Mouse (Mus musculus): ENCODE data around the gene Cenpp. TPM values are rescaled to one million over a fixed set of nuclear protein-coding genes. Genes with fewer than 3 reads are reported as not detected.
"Not testable (repeated sequence)": the region's sequence is repeated elsewhere in the genome, so short reads cannot be mapped to it uniquely, and the experiment has no call there.

Gene Cenpp
- polyA plus RNA-seq, 1 experiment from 2014 or later, result 41.2 TPM

DNA sequence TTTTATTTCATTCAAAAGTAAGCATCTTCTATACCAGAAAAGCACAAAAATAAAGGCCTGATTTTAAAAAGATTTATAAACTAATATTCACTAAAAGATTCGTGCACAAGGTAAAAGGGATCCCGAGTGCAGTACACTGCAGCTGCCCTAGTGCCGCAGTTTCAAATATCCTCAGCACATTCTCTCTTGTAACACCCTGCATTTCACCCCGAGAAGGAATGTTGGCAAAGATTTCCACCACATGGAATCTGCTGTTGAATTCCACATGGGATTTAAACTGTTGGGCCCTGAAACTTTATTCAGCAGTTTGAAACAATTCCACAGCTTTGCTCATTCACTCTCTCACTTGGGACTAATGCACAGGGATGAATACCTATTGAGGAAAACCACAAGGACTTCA, 44.9 kb downstream of the Cenpp start, which contains the start of gene Ogn:
TSS of gene Ogn (plus strand) at position 333 of the 400 bp plus-strand sequence.
- DNase-seq (ENCODE audit: low spot score), result no peak

DNA sequence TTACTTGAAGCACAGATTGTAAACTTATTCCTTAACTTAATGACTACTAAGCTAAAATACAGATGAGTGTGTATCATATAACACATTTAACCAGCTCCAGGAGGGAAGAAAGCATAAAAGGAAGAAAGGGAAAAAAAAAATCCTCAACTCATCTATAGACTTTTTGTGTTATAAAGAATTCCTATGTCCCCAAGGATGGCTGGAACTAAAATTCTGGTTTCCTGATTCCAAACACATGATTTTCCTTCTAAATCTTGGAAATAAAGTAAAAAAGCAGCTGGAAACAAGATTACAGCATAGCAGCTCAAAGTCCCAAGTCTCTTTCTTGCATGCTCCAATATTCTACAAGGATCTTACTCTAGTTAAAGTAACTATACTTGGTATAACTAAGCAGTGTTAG, 49.0 kb downstream of the Cenpp start:
- DNase-seq (ENCODE audit: low spot score), result no peak

DNA sequence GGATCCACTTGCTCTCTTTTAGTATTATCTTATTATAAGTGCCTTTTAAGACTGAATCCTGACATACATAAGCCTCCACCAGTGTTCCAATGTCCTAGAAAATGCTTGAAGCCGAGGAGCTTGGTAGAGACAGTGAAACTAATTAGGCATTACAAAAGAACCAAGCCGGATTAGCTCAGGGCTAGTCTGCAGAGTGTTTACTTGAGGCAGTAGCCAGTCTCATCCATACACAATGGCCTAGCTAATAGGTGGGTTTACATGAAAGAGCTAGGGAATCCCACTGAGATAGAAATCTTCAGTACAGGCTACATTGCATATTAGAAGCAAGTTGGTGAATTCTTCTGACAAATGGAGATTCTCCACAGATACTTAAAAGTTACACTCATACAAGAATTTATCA, 50.0 kb downstream of the Cenpp start:
- not testable (repeated sequence) for DNase-seq (ENCODE audit: low spot score)

DNA sequence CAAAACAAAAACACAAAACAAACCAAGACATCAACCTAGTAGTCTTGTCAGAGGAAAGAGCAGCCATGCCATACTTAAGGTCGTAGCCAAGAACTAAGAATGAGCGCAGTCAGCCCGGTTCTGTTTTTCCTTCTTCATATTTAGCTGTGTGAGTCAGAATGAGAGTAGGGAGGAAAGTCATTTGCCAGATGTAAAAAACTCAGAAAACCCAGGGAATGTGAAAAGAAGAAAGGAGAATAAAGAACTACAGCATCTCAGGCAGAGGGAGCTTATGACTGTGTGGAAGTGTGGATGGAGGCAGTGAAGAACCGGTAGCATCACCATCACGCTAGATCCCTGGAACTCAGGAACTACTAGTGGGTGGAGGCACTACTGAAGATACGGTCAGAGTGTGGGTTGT, 66.5 kb downstream of the Cenpp start:
- DNase-seq (ENCODE audit: low spot score), result no peak

DNA sequence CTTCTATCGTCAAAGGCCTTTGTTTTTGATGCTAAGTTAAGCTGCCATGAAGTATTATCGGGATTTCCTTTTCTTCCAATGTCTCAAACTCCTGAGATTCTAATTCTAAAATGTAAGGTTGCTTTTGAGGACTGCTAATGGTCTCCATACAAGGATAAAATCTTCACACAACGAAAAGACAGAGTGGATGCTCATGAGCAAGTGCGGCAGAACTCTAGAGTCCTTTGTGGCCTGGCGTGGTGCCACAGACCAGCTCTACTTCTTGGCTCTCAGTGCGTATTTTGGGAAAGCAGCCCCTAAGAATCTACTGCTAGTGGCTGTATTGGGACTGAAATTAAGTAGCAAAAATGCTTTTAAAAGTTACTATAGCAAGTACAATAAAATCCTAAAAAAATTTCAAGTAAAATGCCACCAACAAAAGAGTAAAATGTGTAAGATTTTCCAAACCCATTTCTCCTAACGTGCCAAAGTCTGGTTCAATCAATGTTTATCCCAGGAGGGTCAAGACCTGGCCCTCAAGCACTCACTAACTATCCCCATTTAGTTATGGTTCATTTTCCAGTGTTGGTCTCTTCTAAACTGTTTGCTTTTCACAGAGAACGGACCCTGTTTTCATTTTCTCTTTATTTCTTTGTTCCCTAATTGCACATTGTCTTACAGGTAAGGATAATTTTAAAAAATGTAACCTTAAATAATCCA, 68.1 kb downstream of the Cenpp start:
- DNase-seq (ENCODE audit: low spot score), result no peak

DNA sequence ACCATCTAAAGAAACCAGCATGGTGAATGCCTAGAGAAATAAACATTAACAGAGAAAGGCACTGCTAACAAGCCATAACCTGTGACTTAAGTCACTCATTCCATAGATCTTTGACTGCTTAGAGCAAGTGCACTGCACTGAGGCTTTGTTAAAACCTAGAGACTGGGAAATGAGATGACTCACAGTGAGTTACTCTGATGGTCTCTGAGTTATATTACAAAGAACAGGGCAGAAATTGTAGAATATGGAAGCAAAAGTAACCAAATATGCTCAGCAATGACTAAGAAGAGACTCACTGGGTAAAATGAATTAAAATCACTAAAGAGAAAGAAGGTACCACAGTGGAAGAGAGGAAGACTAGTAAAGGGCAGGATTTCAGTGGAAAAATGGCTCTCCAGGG, 68.7 kb downstream of the Cenpp start:
- no peak for DNase-seq (ENCODE audit: low spot score)

DNA sequence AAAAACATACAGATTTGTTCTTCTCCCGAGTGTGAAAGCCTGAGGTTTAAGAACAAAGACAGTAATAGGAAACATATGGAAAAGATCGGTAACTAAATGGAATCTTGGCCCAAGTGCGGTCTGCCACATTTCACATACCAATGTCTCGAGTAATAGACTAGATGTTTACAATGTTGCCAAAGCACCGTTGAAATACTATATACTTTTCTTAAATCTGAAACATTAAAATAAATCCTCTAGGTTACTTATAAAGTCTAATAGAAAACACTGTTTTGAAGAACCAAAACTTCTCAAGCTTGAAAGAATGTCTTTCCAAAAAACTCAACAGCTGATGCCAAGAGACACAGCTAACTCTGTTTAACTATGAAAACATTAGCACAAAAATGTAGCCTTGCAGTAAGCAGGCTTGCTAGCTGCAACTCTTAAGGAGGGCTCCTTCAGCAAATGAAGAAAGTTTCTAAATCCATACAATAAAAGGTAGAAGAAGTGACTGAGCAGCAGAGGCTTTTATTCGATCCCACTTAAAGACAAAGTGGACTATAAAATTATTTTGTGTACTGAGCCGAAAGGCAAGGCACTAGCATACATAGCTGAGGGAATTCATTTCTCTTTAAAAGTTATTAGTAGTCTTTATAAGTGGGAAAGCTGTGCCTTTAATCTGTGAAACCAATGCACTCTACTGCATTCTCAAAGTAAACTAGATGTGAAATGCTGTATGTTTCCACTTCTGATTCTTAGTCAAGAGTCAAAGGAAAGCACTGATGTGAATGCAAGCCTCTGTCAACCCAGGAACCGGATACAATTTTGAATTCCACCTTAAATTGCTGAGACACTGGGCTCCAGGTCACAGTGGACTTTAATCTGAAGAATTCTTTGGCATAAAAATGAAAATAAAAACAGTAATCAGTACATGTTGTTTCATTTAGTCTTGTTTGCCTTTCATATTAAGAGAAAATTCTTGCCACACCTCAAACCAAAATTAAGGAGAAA, 70.7 kb downstream of the Cenpp start, which contains the start of gene Omd:
TSS of gene Omd (plus strand) at position 922 of the 990 bp plus-strand sequence.
- DNase-seq (ENCODE audit: low spot score), result no peak

DNA sequence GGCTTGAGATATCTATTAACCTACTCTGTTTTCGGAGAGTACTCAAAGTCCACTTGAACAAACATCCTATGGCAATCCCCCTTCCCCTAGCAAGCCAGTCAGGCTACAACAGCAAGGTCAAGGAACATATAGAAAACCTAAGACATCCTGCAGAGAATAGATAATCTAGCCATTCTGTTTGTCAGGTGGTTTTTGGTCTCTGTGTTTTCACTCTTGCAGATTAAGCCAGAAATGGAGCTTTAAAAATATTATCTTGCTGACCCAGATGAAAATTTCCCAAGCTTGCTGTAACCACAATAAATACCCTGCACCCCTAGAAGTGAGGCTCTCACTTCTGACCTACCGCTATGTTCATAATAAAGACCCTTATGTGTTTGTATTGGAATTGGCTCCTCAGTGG, 81.2 kb downstream of the Cenpp start:
- no peak for DNase-seq (ENCODE audit: low spot score)

DNA sequence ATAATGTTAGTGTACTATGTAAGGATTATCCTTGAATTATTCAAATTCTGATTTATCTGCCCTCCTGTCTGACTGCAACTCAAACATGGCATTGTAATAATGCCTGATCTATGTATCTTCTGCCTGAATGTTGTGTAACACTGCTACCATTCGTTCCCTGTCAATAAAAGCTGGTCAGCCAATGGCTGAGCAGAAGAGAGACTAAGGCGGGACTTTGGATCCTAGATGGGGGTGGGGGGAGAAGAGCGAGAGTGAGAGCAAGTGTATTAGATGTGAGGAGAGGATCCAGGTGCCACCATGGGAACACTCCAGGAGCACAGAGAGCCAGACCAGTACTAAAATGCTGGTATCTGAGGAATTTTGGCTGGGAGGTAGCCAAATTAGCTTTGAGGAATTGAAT, 82.2 kb downstream of the Cenpp start:
- no peak for DNase-seq (ENCODE audit: low spot score)

DNA sequence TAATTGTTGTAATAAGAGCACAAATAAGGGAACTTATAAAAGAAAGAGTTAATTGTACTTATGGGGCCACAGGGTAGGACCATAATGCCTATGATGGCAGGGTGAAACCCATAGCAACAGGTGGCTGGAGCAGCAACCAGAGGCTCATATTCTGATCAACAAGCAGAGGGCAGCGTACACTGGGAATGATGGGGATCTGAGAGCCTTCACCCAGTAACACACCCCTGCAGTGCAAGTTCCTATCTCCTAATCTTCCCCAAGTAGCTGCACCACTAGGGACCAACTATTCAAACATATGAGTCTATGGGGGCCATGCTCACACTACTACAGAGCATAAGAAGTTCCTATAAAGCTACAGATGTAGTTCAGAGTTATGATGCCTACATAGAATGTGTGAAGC, 88.2 kb downstream of the Cenpp start:
- DNase-seq (ENCODE audit: low spot score), result no peak

DNA sequence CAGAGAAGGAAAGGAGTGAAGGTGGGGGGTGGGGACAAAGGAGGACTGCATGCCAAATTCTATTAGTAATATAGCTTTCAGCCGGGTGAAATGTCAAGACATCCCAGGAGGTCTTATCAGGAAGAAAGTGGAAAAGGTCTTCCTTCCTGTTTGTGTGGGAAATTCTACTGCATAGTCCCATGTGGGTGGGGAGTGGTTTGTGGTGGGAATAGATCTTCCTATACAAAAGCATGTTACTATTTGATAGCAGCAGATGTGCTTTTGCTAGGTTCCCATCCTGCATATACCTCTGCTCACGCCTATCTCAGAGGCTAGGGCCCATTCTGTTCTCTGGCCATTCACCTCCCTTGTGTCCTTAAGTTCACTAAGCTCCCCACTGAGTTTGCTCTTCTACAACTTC, 91.7 kb downstream of the Cenpp start:
- DNase-seq (ENCODE audit: low spot score), result no peak

DNA sequence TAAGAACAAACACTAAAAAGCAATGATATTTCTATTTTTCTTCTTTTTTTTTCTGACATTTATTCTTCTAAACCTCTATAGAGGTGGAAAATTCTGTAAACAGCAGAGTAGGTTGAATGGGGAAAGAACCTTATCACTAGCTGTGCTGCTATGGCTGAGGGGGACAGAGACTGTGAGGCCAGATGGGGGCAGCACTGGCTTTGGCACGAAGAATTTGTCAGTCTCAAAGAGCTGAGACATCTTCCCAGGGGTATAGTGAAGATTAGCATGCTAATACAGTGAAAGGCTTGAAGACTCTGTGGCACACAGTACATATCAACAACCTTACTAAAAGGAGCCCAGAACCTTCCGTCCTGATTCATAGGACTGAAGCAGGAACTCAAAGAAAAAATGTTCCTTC, 93.4 kb downstream of the Cenpp start:
- no peak for DNase-seq (ENCODE audit: low spot score)

DNA sequence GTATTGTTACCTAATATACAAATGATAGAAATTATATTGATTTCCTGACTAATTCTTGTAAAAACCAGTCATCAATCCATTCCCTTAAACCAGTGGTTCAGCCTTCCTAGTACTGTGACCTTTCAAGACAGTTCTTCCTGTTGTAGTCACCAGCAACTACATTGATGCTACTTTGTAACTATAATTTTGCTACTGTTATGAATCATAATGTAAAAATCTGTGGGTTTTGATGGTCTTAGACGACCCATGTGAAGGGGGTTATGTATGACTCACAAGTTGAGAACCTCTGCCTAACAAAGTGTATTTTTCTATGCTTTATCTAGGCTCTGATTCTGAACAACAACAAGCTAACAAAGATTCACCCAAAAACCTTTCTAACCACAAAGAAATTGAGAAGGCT, 95.7 kb downstream of the Cenpp start:
- DNase-seq (ENCODE audit: low spot score), result no peak

DNA sequence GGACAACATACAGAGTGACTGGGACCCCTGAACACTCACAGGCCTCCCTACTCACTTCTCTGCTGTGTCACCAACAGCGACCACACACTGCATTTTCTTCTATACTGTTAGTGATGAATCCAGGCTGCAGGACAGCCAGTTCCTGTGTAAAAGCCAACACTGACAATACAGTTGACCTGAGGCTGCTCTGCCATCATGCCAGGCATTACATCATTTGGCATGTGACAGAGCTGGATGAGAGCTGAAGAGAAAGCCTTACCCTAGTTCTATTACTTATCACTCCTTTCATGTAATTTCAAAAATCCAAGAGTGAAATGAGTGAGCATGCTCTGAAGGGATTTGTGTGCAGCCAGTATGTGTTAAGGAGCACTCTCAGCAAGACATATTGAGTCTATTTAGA, 96.4 kb downstream of the Cenpp start:
- DNase-seq (ENCODE audit: low spot score), result no peak

DNA sequence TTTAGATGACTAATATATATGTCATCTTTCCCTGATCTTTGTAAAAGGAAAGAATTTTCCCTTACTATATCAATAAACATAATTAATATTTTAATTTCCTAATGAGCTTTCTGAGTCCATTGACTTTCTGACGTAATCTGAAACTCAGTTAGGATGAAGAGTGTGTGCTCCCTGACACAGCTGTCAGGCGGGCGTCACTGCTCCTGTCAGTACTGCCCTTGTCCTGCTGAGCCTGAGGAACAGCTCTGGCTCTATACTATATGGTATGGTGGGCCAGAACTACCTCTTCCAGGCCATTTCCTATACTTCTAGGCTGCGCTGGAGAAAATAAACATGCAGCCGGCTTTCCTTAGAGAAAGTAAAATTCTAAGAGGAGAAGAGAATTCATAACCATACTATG, 98.1 kb downstream of the Cenpp start:
- no peak for DNase-seq (ENCODE audit: low spot score)

DNA sequence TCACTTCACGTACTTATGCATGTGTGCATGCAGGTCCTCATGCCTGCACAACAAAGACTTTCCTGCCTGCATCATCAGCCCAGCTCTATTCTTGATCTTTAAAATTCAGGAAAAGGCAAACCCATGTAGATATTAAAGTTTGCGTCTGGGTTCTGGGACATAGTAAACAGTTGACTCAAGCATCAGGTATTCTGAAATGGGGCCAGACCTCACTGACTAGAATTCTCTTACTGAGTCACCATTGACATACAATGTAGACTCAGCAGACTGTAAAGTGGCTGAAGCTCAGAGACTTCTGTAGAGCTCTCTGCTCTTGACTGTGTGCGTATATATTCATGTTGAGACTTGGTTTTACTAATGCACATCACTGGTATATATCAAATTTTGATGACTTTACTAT, 103.0 kb downstream of the Cenpp start:
- no peak for DNase-seq (ENCODE audit: low spot score)

DNA sequence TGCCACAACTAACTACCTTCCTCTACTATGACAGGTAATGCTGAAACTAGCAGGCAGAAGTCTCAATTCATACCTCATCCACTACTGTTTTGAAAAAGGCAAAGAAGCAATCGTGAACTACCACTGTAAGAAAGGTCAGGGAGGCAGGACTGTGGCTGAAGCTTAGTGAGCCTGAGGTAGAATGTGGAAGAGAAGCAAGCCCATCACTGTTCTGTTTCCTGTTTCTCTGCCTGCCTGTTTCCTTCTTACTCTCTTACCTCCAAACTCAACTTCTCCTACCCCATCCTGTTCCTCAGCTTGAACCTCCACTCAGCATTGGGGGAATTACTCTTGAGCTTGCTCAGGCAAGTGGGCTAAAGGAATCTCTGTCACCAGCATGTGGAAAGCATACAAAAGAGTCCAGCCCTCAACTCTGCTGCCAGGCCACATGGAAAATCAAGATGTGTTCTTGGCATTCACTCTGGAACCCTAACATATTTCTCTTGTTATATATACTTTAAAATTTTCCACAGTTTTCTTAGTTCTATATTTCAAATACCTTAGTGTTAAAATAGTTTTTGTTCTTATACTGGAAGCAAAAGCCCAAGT, 104.9 kb downstream of the Cenpp start:
- no peak for DNase-seq (ENCODE audit: low spot score)

DNA sequence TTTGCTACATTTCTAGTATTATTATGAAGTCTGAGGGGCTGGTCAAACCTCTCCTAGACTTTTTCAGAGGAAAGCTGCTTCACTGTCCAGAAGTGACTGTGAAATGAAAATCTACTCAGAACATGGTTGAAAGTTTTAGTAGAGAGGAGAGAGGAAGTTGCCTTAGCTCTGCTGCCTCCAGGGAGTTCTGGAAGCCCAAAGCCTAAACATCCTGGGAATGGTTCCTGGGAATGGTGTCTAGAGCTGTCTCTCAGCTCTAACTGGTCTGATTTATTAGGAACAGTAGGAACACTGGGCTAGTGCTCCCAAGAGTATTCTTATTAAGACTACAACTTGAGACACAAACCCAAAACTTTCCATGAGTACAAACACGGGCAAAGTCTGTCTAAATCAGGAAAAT, 106.1 kb downstream of the Cenpp start:
- no peak for DNase-seq (ENCODE audit: low spot score)

DNA sequence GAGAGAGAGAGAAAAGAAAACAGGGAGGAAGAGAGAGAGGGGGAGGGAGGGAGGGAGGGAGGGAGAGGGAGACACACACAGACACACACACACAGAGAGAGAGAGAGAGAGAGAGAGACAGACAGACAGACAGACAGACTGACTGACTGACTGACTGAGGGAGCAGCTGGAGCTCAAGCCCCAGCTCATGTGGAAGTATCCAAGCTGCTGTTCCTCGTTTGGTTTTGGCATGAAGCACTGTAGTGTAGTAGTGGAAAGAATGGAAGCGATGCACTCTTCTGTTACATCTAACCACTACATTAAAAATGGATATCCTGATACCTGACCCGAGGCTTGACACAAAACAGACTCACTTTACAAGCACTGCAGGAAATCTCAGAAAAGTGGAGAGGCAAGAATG, 106.9 kb downstream of the Cenpp start:
- DNase-seq (ENCODE audit: low spot score), result no peak

DNA sequence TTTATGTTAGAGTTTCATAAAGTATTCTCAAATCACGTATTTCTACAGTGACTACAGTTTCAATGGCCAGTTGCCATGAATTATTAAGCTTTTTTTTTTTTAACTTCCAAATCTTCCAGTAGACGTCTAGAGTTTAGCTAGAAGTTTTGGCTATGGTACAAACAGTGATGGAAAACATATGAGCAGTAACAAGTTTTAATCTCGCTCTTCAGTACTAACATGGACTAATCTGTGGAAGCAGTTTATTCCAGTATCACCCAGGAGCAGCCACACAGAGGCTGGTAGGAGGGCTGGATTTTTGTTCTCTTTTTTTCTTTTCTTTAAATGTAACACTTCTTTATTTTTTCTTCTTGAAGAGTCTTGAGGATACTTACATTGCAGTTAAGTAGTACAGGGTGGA, 108.3 kb downstream of the Cenpp start, which contains the start of gene Aspn:
TSS of gene Aspn (plus strand) at position 165 of the 400 bp plus-strand sequence.
- DNase-seq (ENCODE audit: low spot score), result no peak

DNA sequence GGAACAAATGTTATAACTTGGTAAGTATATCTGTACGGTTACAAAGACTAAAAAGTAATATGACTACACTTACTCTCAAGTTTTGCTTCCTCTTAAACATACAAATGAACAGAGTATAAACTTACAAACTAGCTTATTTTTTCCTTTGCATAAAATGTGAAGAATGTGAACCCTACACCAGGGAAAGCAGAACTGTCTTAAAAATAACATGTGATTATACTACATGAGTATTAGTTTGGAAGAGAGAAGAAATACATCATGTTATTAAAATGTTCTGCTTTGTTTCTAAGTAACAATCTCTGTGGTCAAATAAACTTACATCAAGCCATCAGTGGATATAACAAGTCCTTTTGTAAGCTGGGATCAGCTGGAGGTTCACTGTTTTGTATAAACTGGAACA, 113.9 kb downstream of the Cenpp start:
- no peak for DNase-seq (ENCODE audit: low spot score)

DNA sequence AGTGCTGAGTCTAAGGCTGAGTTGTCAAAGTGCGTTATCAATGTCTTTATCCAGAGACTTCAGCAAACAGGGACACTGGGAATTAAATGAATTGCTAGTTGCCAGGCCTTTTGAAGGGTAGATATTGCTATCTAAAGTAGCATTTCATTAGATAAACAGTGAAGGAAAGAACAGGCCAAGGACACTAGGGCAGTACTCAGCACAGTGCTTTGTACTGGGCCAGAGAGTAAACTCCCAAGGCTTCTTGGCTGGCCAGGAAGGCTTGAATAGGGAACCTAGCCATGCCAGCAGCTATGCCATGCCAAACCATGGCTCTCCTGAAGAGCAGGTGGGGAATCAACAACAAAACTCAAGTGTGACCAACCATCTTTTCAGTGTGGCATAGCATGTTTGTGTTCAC, 115.6 kb downstream of the Cenpp start:
- no peak for DNase-seq (ENCODE audit: low spot score)

All from thymus, postnatal 0 days (tissue).